Mouse (Mus musculus) kidney, embryonic 16.5 days (tissue): Measurements from ENCODE around the gene Smad3. TPM values are rescaled to one million over a fixed set of nuclear protein-coding genes. Genes with fewer than 3 reads are reported as not detected.

Experiments
- ATAC-seq: fragments of 200-750 bp; cut with Nextera tagmentation; 2 replicates; pipeline ENCODE4 v1.8.0; 2017; ENCODE audit warnings: moderate TSS enrichment; ENCODE audit not compliant: low FRiP score, low TSS enrichment
- H3K27ac ChIP-seq: fragments of 300-500 bp; sonication (generic); 2 replicates; pipeline ENCODE4 v1.5.1; 2014; ENCODE audit warnings: low read length
- H3K27me3 ChIP-seq: fragments of 300-500 bp; sonication (generic); 2 replicates; pipeline ENCODE4 v1.6.1; 2014; ENCODE audit warnings: low read length, control low read depth, mixed read lengths; ENCODE audit not compliant: insufficient read depth
- H3K36me3 ChIP-seq: fragments of 300-500 bp; sonication (generic); 2 replicates; pipeline ENCODE4 v1.6.1; 2014; ENCODE audit warnings: low read length, control low read depth, mixed read lengths; ENCODE audit not compliant: insufficient read depth
- H3K4me1 ChIP-seq: fragments of 300-500 bp; sonication (generic); 2 replicates; pipeline ENCODE4 v1.6.1; 2014; ENCODE audit warnings: low read length, control low read depth, mixed read lengths; ENCODE audit not compliant: insufficient read depth
- H3K4me2 ChIP-seq: fragments of 300-500 bp; sonication (generic); replicated peaks from 2 replicates; pipeline ENCODE4 v1.6.1; 2014; ENCODE audit warnings: low read depth, low read length
- H3K4me3 ChIP-seq: fragments of 300-500 bp; sonication (generic); 2 replicates; pipeline ENCODE4 v1.5.1; 2014; ENCODE audit warnings: mild to moderate bottlenecking, low read length
- H3K9ac ChIP-seq: fragments of 300-500 bp; sonication (generic); replicated peaks from 2 replicates; pipeline ENCODE4 v1.6.1; 2014; ENCODE audit warnings: low read length
- H3K9me3 ChIP-seq: fragments of 300-500 bp; sonication (generic); 2 replicates; pipeline ENCODE4 v1.6.1; 2016; ENCODE audit warnings: low read length, control low read depth
- WGBS: fragments of 180-500 bp; shearing (Covaris S2); extraction: QIAGEN DNeasy Blood & Tissue Kit; methylation state at CpG from one replicate; pipeline ENCODE4 v1.1.7; 2014; 5-methylcytosine and 5-hydroxymethylcytosine counted together
- polyA plus RNA-seq: library from polyadenylated mRNA; unstranded; fragments of >200 nt; fragmentation: Nextera tagmentation; extraction: Ambion mirVana; gene quantifications from 2 replicates; pipeline ENCODE4 v1.2.1, GENCODE M21; 2015

The Smad3 gene
- polyA plus RNA-seq, 1 experiment from 2014 or later, result 27.8 TPM

- Histone ChIP-seq H3K4me3 (no peak overlapping the region), H3K9ac (no peak overlapping the region), H3K27ac (no peak overlapping the region), H3K4me1 (peaks cover 98% of the 10 kb centered on the region), H3K36me3 (peaks cover 13% of the 10 kb centered on the region), H3K4me2 (no peak overlapping the region), H3K9me3 (no peaks in the 10 kb centered on the region), H3K27me3 (no peaks in the 10 kb centered on the region)
- ATAC-seq, result no peak
- 77% methylated on average over 10 of the region's 10 CpGs for WGBS
Observed at GRCm38 (mm10) chr9:63740320-63740841, 17.4 kb downstream of the Smad3 start.

GRCm38 (mm10) chr9:63738830-63739229 is 19.0 kb downstream of the Smad3 start:
- peaks cover 13% of the 10 kb centered on the region for H3K36me3 ChIP-seq
- no peak overlapping the region for H3K4me2 ChIP-seq
- peaks cover 94% of the 10 kb centered on the region for H3K4me1 ChIP-seq
- no peaks in the 10 kb centered on the region for H3K27me3 ChIP-seq
- H3K9me3 ChIP-seq, result no peaks in the 10 kb centered on the region
- H3K27ac ChIP-seq, result 0 out of 2 replicates have a peak overlapping the region, but pooled peaks have one; percentile 8
- 0 out of 2 replicates have a peak overlapping the region, but pooled peaks have one; percentile 2 for H3K9ac ChIP-seq
- WGBS, result 54% methylated on average over 11 of the region's 11 CpGs
- ATAC-seq, result no peak
- H3K4me3 ChIP-seq, result no peak overlapping the region

GRCm38 (mm10) chr9:63738086-63738701 is 19.6 kb downstream of the Smad3 start:
- no peak for ATAC-seq
- Histone ChIP-seq H3K4me1 (peaks cover 87% of the 10 kb centered on the region), H3K9ac (0 out of 2 replicates have a peak overlapping the region, but pooled peaks have one; percentile 2), H3K9me3 (no peaks in the 10 kb centered on the region), H3K4me3 (no peak overlapping the region), H3K27me3 (no peaks in the 10 kb centered on the region), H3K27ac (0 out of 2 replicates have a peak overlapping the region, but pooled peaks have one; percentile 8), H3K4me2 (no peak overlapping the region), H3K36me3 (peaks cover 13% of the 10 kb centered on the region)
- WGBS, result 79% methylated on average over 12 of the region's 12 CpGs

GRCm38 (mm10) chr9:63737426-63737931 is 20.3 kb downstream of the Smad3 start:
- Histone ChIP-seq H3K27ac (no peak overlapping the region), H3K4me1 (peaks cover 85% of the 10 kb centered on the region), H3K4me2 (no peak overlapping the region), H3K27me3 (no peaks in the 10 kb centered on the region), H3K9me3 (no peaks in the 10 kb centered on the region), H3K36me3 (peaks cover 13% of the 10 kb centered on the region), H3K4me3 (no peak overlapping the region), H3K9ac (0 out of 2 replicates have a peak overlapping the region, but pooled peaks have one; percentile 9)
- WGBS, result 69% methylated on average over 9 of the region's 9 CpGs
- no peak for ATAC-seq

- Histone ChIP-seq H3K27me3 (no peaks in the 10 kb centered on the region), H3K4me2 (no peak overlapping the region), H3K4me3 (no peak overlapping the region), H3K4me1 (peaks cover 67% of the 10 kb centered on the region), H3K9ac (no peak overlapping the region), H3K27ac (no peak overlapping the region), H3K36me3 (peaks cover 5% of the 10 kb centered on the region), H3K9me3 (no peaks in the 10 kb centered on the region)
- ATAC-seq, result no peak
- WGBS, result 70% methylated on average over 8 of the region's 8 CpGs
Observed at GRCm38 (mm10) chr9:63734261-63734660, 23.5 kb downstream of the Smad3 start.

- Histone ChIP-seq H3K9ac (no peak overlapping the region), H3K4me1 (peaks cover 63% of the 10 kb centered on the region), H3K4me3 (no peak overlapping the region), H3K9me3 (no peaks in the 10 kb centered on the region), H3K27ac (no peak overlapping the region), H3K27me3 (no peaks in the 10 kb centered on the region), H3K4me2 (no peak overlapping the region), H3K36me3 (no peaks in the 10 kb centered on the region)
- ATAC-seq, result no peak
- 89% methylated on average over 7 of the region's 7 CpGs for WGBS
Observed at GRCm38 (mm10) chr9:63732700-63733099, 25.1 kb downstream of the Smad3 start.

GRCm38 (mm10) chr9:63731114-63731828 is 26.5 kb downstream of the Smad3 start:
- Histone ChIP-seq H3K4me2 (no peak overlapping the region), H3K9ac (peak overlapping the region; percentile 19; the same call in 1 of the 2 replicates), H3K27ac (0 out of 2 replicates have a peak overlapping the region, but pooled peaks have one; percentile 13), H3K4me3 (no peak overlapping the region), H3K27me3 (no peaks in the 10 kb centered on the region), H3K36me3 (no peaks in the 10 kb centered on the region), H3K4me1 (peaks cover 63% of the 10 kb centered on the region), H3K9me3 (no peaks in the 10 kb centered on the region)
- no peak for ATAC-seq
- 74% methylated on average over 9 of the region's 9 CpGs for WGBS

GRCm38 (mm10) chr9:63728969-63729368 is 28.8 kb downstream of the Smad3 start:
- Histone ChIP-seq H3K4me1 (peaks cover 52% of the 10 kb centered on the region), H3K27ac (no peak overlapping the region)
- no peak for ATAC-seq

GRCm38 (mm10) chr9:63727070-63727469 is 30.7 kb downstream of the Smad3 start:
- Histone ChIP-seq H3K4me1 (peaks cover 65% of the 10 kb centered on the region), H3K9me3 (no peaks in the 10 kb centered on the region), H3K27me3 (no peaks in the 10 kb centered on the region), H3K36me3 (no peaks in the 10 kb centered on the region), H3K9ac (no peak overlapping the region), H3K27ac (peak overlapping the region; percentile 87), H3K4me3 (no peak overlapping the region), H3K4me2 (no peak overlapping the region)
- ATAC-seq, result no peak
- WGBS, result 86% methylated on average over 6 of the region's 6 CpGs

More at GRCm38 (mm10) chr9:63728969-63729368, 28.8 kb downstream of the Smad3 start:
- 39% methylated on average over 10 of the region's 10 CpGs for WGBS
- Histone ChIP-seq H3K9me3 (no peaks in the 10 kb centered on the region), H3K9ac (no peak overlapping the region), H3K36me3 (no peaks in the 10 kb centered on the region), H3K4me3 (no peak overlapping the region), H3K27me3 (no peaks in the 10 kb centered on the region), H3K4me2 (no peak overlapping the region)
